Mouse (Mus musculus): ENCODE results near the gene 1500009L16Rik. TPM values are rescaled to one million over a fixed set of nuclear protein-coding genes. Genes with fewer than 3 reads are reported as not detected.

Gene 1500009L16Rik
- polyA plus RNA-seq, 1 experiment from 2014 or later, result 50.8 TPM

DNA sequence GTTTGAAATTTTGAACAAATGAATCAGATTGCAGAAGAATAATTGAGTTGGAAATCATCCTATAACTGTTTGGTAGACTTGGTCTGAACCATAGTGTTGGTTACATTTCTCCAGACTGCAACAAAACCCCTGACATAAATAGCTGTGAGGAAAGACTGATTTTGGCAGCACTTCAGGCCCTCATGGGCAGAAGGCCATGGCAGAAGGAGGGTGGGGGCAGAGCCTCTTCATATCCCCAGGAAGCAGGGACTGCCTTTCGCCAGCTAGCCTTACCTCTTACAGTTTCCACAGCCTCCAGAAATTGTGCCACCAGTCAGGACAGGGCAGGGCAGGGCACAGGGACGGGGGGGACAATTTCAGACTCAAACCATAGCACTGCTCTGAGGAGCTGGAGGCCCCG is 22.0 kb downstream of the 1500009L16Rik start:
- no peaks in the 10 kb centered on the region for H3K9me3 ChIP-seq (ENCODE audit: control insufficient read depth, low read length)
- no peaks in the 10 kb centered on the region for H3K36me3 ChIP-seq (ENCODE audit: control insufficient read depth, insufficient read depth, low read length)
- H3K4me2 ChIP-seq (replicated peaks; ENCODE audit: low read depth, low read length), result no peak overlapping the region
- no peak overlapping the region for H3K9ac ChIP-seq (ENCODE audit: low read depth, low read length)
- ATAC-seq (ENCODE audit: low FRiP score), result no peak
- no peaks in the 10 kb centered on the region for H3K4me1 ChIP-seq (replicated peaks; ENCODE audit: control insufficient read depth, insufficient read depth, low read length)
- H3K27me3 ChIP-seq (ENCODE audit: control insufficient read depth, insufficient read depth, low read length), result no peaks in the 10 kb centered on the region
- WGBS, result 86% methylated on average over 3 of the region's 3 CpGs
- H3K27ac ChIP-seq (ENCODE audit: low read depth, low read length), result no peak overlapping the region
- no peak overlapping the region for H3K4me3 ChIP-seq (ENCODE audit: low read depth, low read length)
- DNase-seq (ENCODE audit: low spot score), result no peak

DNA sequence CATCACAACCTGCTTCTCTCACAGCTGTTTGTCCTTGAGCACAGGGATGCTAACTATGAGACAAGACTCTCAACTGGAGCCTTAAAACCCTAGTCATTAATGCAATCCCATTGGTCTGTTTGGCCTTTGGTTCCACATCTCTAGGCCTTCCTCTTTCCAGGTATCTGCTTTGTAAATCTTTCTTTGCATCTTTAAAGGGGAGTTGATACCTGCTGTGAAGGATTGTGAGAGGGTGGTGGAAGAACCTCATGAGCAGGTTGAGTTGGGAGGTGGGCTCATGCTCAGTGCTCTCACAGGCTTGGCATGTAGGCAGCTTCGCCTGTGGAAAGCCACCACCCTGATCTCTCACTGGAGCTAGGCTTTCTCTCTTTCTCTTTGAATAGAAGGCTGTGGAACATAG is 30.4 kb downstream of the 1500009L16Rik start:
- Histone ChIP-seq H3K9ac (ENCODE audit: low read depth, low read length) (no peak overlapping the region), H3K36me3 (ENCODE audit: control insufficient read depth, insufficient read depth, low read length) (no peaks in the 10 kb centered on the region), H3K27me3 (ENCODE audit: control insufficient read depth, insufficient read depth, low read length) (no peaks in the 10 kb centered on the region), H3K4me1 (replicated peaks; ENCODE audit: control insufficient read depth, insufficient read depth, low read length) (no peaks in the 10 kb centered on the region), H3K9me3 (ENCODE audit: control insufficient read depth, low read length) (no peaks in the 10 kb centered on the region), H3K4me2 (replicated peaks; ENCODE audit: low read depth, low read length) (no peak overlapping the region), H3K4me3 (ENCODE audit: low read depth, low read length) (no peak overlapping the region), H3K27ac (ENCODE audit: low read depth, low read length) (no peak overlapping the region)
- 90% methylated on average over 1 of the region's 1 CpGs for WGBS
- DNase-seq (ENCODE audit: low spot score) (no peak), ATAC-seq (ENCODE audit: low FRiP score) (no peak)

DNA sequence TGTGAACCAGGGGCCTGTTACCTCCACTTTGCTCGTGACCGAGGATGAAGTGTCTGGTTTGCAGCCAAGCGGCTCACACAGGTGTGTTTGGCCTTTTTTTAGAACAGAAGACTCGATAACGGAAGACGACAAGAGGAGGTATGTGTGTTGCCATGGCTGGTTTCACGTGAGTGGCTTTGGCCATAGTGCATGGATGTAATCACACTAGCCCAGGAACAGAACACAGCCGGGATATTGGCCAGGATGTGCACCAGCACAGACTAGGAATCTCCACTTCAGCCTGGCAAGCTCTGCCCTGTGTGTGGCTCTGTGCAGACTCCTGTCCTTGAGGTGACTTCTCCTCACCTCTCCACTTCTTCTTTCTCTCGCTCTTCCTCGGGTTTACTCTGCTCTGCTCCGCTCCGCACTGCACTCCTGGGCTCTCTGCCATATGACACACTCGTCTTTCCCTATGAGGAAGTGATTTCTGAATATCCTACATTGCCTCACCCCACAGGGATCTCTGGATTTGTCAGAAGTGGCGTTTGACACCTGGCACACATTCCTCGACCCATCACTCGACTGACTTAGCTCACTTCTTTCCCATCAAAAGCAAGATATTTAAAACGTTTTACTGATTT is 34.8 kb downstream of the 1500009L16Rik start:
- DNase-seq (ENCODE audit: low spot score) (no peak), ATAC-seq (ENCODE audit: low FRiP score) (no peak)
- H3K4me3 ChIP-seq (ENCODE audit: low read depth, low read length), result no peak overlapping the region
- no peaks in the 10 kb centered on the region for H3K4me1 ChIP-seq (replicated peaks; ENCODE audit: control insufficient read depth, insufficient read depth, low read length)
- H3K36me3 ChIP-seq (ENCODE audit: control insufficient read depth, insufficient read depth, low read length), result no peaks in the 10 kb centered on the region
- 89% methylated on average over 17 of the region's 17 CpGs for whole genome bisulfite sequencing
- H3K27ac ChIP-seq (ENCODE audit: low read depth, low read length), result no peak overlapping the region
- no peaks in the 10 kb centered on the region for H3K9me3 ChIP-seq (ENCODE audit: control insufficient read depth, low read length)
- no peaks in the 10 kb centered on the region for H3K27me3 ChIP-seq (ENCODE audit: control insufficient read depth, insufficient read depth, low read length)
- no peak overlapping the region for H3K4me2 ChIP-seq (replicated peaks; ENCODE audit: low read depth, low read length)
- no peak overlapping the region for H3K9ac ChIP-seq (ENCODE audit: low read depth, low read length)

DNA sequence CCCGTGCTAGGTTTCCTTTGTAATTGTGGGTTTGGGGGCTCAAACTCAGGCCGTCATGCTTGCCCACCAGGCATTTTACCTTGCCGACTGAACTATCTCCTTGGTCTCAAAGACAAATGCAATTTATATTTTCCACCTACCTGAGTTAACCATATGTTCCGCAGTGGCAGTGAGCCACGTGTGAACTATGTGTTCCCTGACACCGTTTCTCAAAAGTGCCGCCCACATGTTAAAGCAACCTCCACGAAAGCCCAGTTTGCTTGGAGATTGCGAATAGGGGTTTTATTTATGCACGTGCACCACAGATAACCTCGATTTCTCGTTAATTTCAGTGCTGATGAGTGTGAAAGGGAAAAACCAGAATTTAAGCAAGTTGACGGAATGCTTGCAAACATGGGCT is 36.1 kb downstream of the 1500009L16Rik start:
- no peaks in the 10 kb centered on the region for H3K27me3 ChIP-seq (ENCODE audit: control insufficient read depth, insufficient read depth, low read length)
- H3K4me3 ChIP-seq (ENCODE audit: low read depth, low read length), result no peak overlapping the region
- WGBS, result 90% methylated on average over 13 of the region's 13 CpGs
- H3K4me1 ChIP-seq (replicated peaks; ENCODE audit: control insufficient read depth, insufficient read depth, low read length), result no peaks in the 10 kb centered on the region
- DNase-seq (ENCODE audit: low spot score) (no peak), ATAC-seq (ENCODE audit: low FRiP score) (no peak)
- no peaks in the 10 kb centered on the region for H3K9me3 ChIP-seq (ENCODE audit: control insufficient read depth, low read length)
- no peaks in the 10 kb centered on the region for H3K36me3 ChIP-seq (ENCODE audit: control insufficient read depth, insufficient read depth, low read length)
- H3K9ac ChIP-seq (ENCODE audit: low read depth, low read length), result no peak overlapping the region
- no peak overlapping the region for H3K4me2 ChIP-seq (replicated peaks; ENCODE audit: low read depth, low read length)
- H3K27ac ChIP-seq (ENCODE audit: low read depth, low read length), result no peak overlapping the region

DNA sequence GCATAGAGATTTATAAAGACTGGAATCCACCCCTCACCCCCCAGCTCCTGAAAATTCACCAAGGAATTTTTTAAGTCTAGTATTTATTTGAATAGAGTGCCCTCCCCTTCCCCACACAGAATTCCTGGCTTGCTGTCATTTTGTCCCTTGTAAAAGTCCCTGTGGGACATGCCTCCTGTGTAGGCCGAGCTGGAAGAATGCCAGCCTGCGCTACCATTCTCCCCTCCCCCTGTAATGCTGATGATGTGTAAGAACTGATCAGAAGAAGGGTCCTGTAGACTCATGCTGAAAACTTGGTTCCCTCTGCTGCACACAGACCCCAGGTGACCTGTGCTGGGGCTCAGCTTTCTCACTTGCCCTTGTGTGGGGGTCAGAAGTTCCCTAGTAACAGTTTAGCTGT is 37.9 kb downstream of the 1500009L16Rik start:
- Histone ChIP-seq H3K27ac (ENCODE audit: low read depth, low read length) (no peak overlapping the region), H3K4me1 (replicated peaks; ENCODE audit: control insufficient read depth, insufficient read depth, low read length) (no peaks in the 10 kb centered on the region), H3K4me2 (replicated peaks; ENCODE audit: low read depth, low read length) (no peak overlapping the region), H3K4me3 (ENCODE audit: low read depth, low read length) (no peak overlapping the region), H3K36me3 (ENCODE audit: control insufficient read depth, insufficient read depth, low read length) (no peaks in the 10 kb centered on the region), H3K9me3 (ENCODE audit: control insufficient read depth, low read length) (no peaks in the 10 kb centered on the region), H3K27me3 (ENCODE audit: control insufficient read depth, insufficient read depth, low read length) (no peaks in the 10 kb centered on the region), H3K9ac (ENCODE audit: low read depth, low read length) (no peak overlapping the region)
- no peak for ATAC-seq (ENCODE audit: low FRiP score)
- WGBS, result 75% methylated on average over 2 of the region's 2 CpGs
- no peak for DNase-seq (ENCODE audit: low spot score)

DNA sequence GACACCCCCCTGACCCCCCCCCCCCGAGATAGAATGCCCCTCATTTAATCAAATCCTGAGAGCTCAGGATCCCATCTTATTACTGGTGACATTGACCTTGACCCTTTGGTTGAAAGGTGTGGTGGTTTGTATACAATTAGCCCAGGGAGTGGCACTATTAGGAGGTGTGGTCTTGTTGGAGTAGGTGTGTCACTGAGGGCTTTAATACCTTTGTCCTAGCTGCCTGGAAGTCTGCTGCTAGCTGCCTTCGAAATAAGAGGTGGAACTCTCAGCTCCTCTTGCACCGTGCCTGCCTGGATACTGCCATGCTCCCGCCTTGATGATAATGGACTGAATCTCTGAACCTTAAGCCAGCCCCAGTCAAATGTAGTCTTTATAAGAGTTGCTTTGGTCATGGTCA is 41.2 kb downstream of the 1500009L16Rik start:
- Histone ChIP-seq H3K4me3 (ENCODE audit: low read depth, low read length) (no peak overlapping the region), H3K27me3 (ENCODE audit: control insufficient read depth, insufficient read depth, low read length) (no peaks in the 10 kb centered on the region), H3K4me2 (replicated peaks; ENCODE audit: low read depth, low read length) (no peak overlapping the region), H3K4me1 (replicated peaks; ENCODE audit: control insufficient read depth, insufficient read depth, low read length) (no peaks in the 10 kb centered on the region), H3K9ac (ENCODE audit: low read depth, low read length) (no peak overlapping the region), H3K36me3 (ENCODE audit: control insufficient read depth, insufficient read depth, low read length) (no peaks in the 10 kb centered on the region), H3K27ac (ENCODE audit: low read depth, low read length) (no peak overlapping the region), H3K9me3 (ENCODE audit: control insufficient read depth, low read length) (no peaks in the 10 kb centered on the region)
- DNase-seq (ENCODE audit: low spot score) (no peak), ATAC-seq (ENCODE audit: low FRiP score) (no peak)
- WGBS, result 85% methylated on average over 4 of the region's 4 CpGs

DNA sequence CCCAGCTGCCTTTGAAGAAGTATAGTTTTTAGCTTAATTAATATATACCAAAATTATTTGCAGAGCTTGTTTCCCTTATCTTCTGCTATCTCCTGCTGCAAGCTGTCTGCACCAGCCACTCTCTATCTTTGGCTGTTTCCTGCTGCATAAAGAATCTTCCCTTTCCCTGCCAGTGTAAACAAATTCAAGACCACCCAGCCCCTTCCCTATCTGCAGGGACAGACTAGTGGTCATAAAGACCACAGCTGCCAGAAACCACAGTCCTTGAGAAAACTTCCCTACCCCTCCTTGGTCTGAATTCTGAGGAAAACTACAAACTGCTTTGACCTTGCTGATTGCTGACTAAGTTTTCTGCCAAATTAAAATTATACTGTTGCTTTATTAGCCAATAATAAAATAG is 44.2 kb downstream of the 1500009L16Rik start:
- no peak for ATAC-seq (ENCODE audit: low FRiP score)
- no peaks in the 10 kb centered on the region for H3K27me3 ChIP-seq (ENCODE audit: control insufficient read depth, insufficient read depth, low read length)
- no peak overlapping the region for H3K27ac ChIP-seq (ENCODE audit: low read depth, low read length)
- no peak overlapping the region for H3K4me3 ChIP-seq (ENCODE audit: low read depth, low read length)
- H3K4me2 ChIP-seq (replicated peaks; ENCODE audit: low read depth, low read length), result no peak overlapping the region
- DNase-seq (ENCODE audit: low spot score), result no peak
- H3K4me1 ChIP-seq (replicated peaks; ENCODE audit: control insufficient read depth, insufficient read depth, low read length), result no peaks in the 10 kb centered on the region
- H3K36me3 ChIP-seq (ENCODE audit: control insufficient read depth, insufficient read depth, low read length), result no peaks in the 10 kb centered on the region
- H3K9ac ChIP-seq (ENCODE audit: low read depth, low read length), result no peak overlapping the region
- no peaks in the 10 kb centered on the region for H3K9me3 ChIP-seq (ENCODE audit: control insufficient read depth, low read length)

DNA sequence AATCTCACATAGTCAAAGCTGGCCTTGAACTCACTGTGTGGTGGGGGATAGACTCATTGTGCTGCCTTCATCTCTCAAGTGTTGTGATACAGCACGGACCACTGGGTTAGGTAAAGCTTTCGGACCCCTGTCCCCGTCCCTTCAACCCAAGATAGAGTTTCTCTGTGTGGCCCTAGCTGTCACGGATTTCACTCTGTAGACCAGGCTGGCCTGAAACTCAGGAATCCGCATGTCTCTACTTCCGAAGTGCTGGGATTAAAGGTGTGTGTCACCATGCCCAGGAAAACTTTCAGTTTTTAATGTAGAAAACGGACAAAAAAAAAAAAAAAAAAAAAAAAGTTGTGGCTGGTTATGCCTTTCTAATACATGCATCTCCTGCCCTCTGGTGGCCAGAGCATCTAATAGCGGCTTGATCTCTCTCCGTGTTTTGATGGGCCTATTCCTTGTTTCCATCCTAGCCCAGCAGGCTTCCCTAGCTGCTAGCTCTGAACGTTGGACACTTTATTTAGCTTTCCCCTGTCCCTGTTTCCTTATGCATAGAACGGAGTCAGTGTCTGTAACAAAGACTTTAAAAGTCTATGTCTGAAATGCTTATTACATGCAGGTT is 53.7 kb downstream of the 1500009L16Rik start:
- H3K27me3 ChIP-seq (ENCODE audit: control insufficient read depth, insufficient read depth, low read length), result no peaks in the 10 kb centered on the region
- H3K4me2 ChIP-seq (replicated peaks; ENCODE audit: low read depth, low read length), result no peak overlapping the region
- H3K36me3 ChIP-seq (ENCODE audit: control insufficient read depth, insufficient read depth, low read length), result no peaks in the 10 kb centered on the region
- peak; percentile 83 for DNase-seq (ENCODE audit: low spot score)
- no peak overlapping the region for H3K4me3 ChIP-seq (ENCODE audit: low read depth, low read length)
- H3K9me3 ChIP-seq (ENCODE audit: control insufficient read depth, low read length), result no peaks in the 10 kb centered on the region
- no peak overlapping the region for H3K9ac ChIP-seq (ENCODE audit: low read depth, low read length)
- ATAC-seq (ENCODE audit: low FRiP score), result no peak
- H3K27ac ChIP-seq (ENCODE audit: low read depth, low read length), result no peak overlapping the region
- no peaks in the 10 kb centered on the region for H3K4me1 ChIP-seq (replicated peaks; ENCODE audit: control insufficient read depth, insufficient read depth, low read length)
- 48% methylated on average over 11 of the region's 11 CpGs for WGBS

DNA sequence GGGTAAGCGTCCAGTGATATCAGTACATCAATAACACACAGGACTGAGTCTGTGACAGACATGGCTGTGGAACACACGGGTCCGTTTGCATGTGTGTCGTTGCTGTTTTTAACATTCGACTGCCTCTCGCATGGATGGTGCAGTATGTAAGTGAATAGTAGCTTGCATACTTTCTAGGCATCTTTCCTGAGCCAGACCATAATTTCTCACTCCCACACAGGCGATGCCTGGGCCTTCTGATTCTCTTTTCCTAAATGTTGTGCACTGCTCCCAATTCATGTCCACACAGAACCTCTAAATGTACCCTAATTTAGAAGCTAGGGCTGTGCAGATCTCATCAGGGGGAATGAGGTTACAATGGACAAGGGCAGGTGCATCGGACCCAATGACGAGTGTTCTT is 54.6 kb downstream of the 1500009L16Rik start:
- Histone ChIP-seq H3K4me3 (ENCODE audit: low read depth, low read length) (no peak overlapping the region), H3K27ac (ENCODE audit: low read depth, low read length) (no peak overlapping the region), H3K4me2 (replicated peaks; ENCODE audit: low read depth, low read length) (no peak overlapping the region), H3K4me1 (replicated peaks; ENCODE audit: control insufficient read depth, insufficient read depth, low read length) (no peaks in the 10 kb centered on the region), H3K36me3 (ENCODE audit: control insufficient read depth, insufficient read depth, low read length) (no peaks in the 10 kb centered on the region), H3K9ac (ENCODE audit: low read depth, low read length) (no peak overlapping the region), H3K9me3 (ENCODE audit: control insufficient read depth, low read length) (no peaks in the 10 kb centered on the region), H3K27me3 (ENCODE audit: control insufficient read depth, insufficient read depth, low read length) (no peaks in the 10 kb centered on the region)
- ATAC-seq (ENCODE audit: low FRiP score) (no peak), DNase-seq (ENCODE audit: low spot score) (no peak)
- 89% methylated on average over 9 of the region's 9 CpGs for WGBS

All from hindbrain, embryonic 11.5 days (tissue).